Mouse (Mus musculus): Measurements from ENCODE around the gene 4930578G10Rik.
"Not testable (repeated sequence)": the region's sequence is repeated elsewhere in the genome, so short reads cannot be mapped to it uniquely, and the experiment has no call there.

Gene 4930578G10Rik

GRCm38 (mm10) chr4:42735245-42735644 lies at the start of gene 4930578G10Rik:
TSS of gene 4930578G10Rik (plus strand) at chr4:42735545.
- not testable (repeated sequence) for DNase-seq

DNA sequence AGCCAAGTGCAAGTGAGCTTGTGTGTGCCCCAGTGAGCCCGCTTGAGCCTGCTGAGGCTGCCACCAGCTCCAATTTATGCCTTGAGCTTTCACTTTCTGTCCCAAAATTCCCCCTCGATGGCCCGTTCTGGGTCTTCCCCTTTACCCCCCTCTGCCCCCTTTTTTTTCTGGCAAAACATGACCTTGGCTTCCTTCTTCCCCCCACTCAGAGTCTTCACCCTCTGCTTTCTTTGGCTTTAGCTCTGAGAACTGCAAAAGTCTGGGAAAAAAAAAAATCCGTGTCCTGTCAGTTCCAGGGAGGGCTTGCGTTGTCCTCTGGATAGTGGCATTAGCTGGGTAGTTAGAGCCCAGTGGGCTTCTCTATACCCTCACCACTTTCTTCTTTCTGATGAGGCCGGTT lies 21.1 kb downstream of the 4930578G10Rik start, which contains the start of gene Ccl19:
Gene Ccl19 (minus strand): TSS at position 101 of the 400 bp plus-strand sequence.
- DNase-seq = not testable (repeated sequence)

DNA sequence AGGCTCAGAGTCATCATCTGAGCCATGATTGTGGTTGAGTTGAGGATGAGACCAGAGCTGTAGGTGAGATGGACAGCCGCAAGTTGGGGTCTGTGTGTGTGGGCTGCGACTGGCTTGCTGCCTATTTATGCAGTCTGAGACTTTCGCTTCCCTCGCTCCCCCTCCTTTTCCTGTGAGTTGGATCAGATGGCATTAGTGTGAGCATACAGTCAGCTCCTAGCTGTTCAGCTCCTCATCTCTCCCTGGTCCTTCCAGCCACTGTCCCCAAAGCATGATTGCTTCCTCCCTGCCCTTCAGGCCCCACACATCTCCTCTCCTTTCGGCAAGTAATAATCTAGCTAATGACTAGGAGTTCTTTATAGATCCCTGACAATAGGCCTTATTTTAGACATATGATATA lies 38.5 kb downstream of the 4930578G10Rik start, which contains the start of gene Ccl21a:
Gene Ccl21a (minus strand): TSS at position 101 of the 400 bp plus-strand sequence.
- not testable (repeated sequence) for DNase-seq

DNA sequence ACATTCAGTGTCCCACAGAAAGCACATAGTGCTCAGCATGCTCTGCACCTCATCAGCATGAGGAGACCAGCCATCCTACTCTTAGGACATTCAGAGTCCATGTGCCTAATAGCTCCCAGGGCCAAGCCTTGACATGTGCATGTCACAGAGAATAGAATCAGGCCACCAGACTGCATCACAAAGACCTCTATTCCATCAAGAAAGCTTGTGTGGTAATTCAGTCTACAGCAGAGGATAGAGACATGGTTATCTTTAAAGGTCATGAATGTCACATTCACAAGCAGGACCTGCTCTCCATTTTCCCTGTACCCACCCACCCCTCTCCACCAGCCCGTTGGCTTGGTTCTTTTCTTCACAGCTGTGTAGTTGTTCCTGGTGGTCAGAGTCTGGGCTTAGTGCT lies 118.4 kb downstream of the 4930578G10Rik start, which contains the start of gene Fam205a1:
Gene Fam205a1 (minus strand): TSS at position 101 of the 400 bp plus-strand sequence.
- not testable (repeated sequence) for DNase-seq

DNA sequence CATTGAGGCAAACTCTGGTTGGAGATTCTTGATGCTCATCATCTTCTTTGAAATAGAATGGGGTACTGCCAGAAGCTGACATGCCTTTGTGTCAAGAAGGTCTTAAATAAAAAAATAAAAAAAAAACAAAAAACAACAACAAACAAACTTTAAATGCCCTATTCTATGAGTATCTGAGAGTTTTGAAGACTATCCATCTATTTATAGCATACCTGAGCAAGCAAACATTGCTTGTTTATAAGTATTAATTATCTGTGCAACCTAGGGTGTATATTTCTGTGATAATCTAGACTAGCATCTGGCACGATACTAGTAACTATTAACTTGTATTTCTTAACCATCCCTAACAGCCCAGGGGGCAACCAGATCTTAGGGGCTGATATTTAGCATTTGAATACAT lies 121.3 kb downstream of the 4930578G10Rik start, which contains the start of gene Gm12394:
Gene Gm12394 (minus strand): TSS at position 101 of the 400 bp plus-strand sequence.
- not testable (repeated sequence) for DNase-seq

GRCm38 (mm10) chr4:42860483-42860882 lies 125.1 kb downstream of the 4930578G10Rik start:
- DNase-seq = not testable (repeated sequence)

- not testable (repeated sequence) for DNase-seq
Observed at GRCm38 (mm10) chr4:42863487-42863886, 128.1 kb downstream of the 4930578G10Rik start.

DNA sequence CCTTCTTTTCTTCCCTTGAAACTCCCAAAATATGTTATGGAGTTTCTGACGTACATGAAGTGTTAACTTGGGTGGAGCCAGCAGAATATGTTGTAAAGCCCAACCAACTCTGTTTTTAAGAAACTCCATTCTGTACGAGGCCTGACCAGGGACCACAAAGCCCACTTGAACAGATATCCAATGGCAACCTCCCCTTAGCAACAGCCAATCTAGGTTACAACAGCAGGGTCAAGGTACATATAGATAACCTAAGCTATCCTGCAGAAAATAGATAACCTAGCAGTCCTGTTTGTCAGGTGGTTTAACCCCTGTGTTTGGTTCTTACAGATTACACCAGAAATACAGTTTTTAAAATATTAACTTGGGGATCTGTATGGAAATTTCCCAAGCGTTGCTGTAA lies 132.0 kb downstream of the 4930578G10Rik start:
- no peak for DNase-seq

GRCm38 (mm10) chr4:42868193-42868592 lies 132.8 kb downstream of the 4930578G10Rik start:
- no peak for DNase-seq

GRCm38 (mm10) chr4:42870748-42871147 lies 135.4 kb downstream of the 4930578G10Rik start:
- no peak for DNase-seq

GRCm38 (mm10) chr4:42872151-42872550 lies 136.8 kb downstream of the 4930578G10Rik start:
- DNase-seq = no peak

DNA sequence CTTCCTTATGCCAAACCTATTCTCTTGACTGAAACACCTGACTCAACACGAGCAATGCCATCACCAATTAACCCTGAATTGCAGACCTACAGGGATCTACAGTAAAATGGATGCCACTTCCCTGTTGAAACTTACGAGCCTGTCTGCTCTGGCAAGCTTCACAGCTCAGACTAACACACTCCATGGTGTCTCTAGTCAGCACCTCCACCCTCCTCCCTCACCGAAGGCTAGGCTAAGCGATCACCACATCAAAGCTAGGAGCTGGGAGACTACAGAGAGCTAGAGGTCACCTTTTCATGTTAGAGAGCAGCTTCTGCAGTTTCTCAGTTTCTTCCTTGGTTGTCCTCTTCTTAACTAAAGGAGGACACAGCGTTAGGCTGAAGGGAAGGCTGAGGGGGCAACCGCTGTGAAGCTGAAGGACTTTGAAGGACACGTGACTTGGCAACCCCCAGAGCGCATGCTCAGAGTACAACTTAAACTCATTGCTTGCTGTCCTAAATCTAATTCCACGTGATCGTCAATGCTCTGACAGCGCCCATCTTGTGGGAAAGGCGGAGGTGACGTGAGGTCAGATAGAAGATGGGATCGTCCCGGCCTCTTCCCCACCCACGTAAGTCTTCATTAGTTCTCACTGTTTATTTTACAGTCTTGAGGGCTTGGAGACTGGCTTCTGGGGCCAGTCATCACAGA lies 137.5 kb downstream of the 4930578G10Rik start:
- no peak for DNase-seq

DNA sequence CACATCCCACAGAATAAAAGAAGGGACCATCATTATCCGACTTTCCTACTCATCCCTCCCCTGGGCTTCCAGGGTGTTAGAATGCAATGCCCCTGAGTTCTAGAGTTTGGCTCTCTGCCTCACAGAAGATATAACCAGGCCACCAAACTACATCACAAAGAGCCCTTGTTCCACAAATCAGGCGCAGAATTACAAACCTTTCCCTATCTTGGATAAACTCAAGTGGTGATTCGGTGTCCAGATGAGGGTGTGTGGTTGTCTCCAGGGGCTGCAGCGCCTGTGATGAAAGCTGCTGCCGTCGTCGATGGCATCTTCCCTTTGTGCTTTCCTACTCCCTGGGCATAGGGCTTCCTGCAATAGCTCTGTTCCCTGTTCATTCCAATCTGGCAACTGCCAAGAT lies 138.8 kb downstream of the 4930578G10Rik start, which contains the start of gene Fam205c:
Gene Fam205c (minus strand): TSS at position 101 of the 400 bp plus-strand sequence.
- no peak for DNase-seq

- no peak for DNase-seq
Observed at GRCm38 (mm10) chr4:42876586-42877291, 141.4 kb downstream of the 4930578G10Rik start.

GRCm38 (mm10) chr4:42877657-42878056 lies 142.3 kb downstream of the 4930578G10Rik start:
- no peak for DNase-seq

DNA sequence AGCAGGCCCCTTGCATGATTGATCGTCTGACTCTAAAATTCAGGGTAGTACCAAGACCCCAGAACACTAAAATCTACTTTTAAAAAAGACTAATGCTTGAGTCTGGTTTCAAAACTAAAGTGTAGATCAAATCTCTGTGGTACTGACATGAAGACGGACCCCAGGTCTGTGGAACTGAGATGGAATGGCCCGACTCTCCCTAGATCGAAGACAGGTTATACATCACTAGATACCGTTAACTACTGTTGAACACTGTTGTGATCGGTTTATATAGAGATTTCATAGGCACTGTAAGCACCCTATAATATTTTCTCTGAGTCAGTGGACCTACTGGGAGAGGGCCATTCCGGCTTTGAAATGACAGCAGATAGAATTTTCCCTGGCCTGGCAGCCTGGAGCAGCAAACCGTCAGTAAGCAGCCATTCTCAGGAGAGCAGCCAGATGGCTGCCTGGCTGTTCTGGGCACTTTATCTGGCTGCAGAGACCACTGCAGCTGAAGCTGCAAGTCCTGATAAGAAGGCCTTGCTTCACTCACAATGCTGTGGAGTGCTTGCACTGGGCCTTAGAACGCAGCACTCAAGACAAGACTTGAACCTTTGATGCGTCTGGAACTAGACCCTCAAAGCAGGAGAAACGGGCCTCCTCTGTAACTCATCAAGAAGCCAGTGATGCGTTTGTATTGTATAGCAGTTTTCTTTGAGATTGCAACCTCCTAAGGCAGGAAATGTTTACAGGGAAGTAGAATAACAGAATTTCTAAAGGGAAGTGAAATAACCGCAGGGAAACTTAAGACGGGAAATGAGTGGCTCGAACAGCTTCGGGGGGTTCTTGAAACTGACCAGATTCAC lies 144.7 kb downstream of the 4930578G10Rik start:
- no peak for DNase-seq

GRCm38 (mm10) chr4:42880677-42880948 lies 145.3 kb downstream of the 4930578G10Rik start:
- no peak for DNase-seq

DNA sequence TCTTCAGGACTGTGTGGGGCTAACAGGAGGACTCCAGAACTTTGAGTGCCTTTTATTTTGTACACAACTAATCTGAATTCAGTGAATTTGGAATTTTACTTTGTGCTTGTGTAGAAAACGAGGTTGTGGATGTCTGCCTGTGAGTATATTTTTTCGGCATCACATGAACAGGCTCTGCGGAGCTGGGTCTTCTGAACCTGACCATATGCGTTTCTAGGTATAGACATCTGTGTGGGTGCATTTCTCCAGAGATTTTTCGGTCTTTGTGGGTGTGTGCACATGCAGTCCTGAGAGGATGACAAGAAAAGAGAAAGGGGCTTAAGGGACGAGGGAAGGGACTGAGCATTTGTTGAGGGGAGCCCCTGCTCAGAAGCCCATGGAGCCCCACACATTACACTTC lies 151.6 kb downstream of the 4930578G10Rik start:
- DNase-seq = no peak

GRCm38 (mm10) chr4:42888806-42889205 lies 153.5 kb downstream of the 4930578G10Rik start:
- no peak for DNase-seq

- no peak for DNase-seq
Observed at GRCm38 (mm10) chr4:42891176-42891575, 155.8 kb downstream of the 4930578G10Rik start.

DNA sequence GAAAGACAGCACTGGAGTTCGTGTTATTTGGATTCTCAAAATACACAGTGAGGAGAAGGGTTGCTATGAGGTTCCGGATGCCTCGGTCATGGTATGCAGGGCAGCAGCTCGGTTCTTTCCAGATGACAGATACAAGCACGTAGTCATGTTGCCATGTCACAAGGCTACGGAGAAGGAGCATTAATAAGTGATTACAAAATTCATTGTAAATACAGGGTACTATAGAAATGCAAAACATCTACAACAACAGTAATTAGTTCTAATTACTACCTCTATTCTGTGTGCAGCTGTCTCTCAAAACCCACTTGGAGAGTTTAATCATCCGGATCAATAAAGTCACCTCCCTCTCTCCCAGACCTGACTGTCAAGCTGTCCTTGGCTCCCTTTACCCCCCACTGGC lies 159.8 kb downstream of the 4930578G10Rik start:
- no peak for DNase-seq
